In genomic region chr3:95106338-95107117, GRCm38 (mm10) we compare ENCODE assay signal across 8 mouse cellular contexts. TPM values are rescaled to one million over a fixed set of nuclear protein-coding genes. Genes with fewer than 3 reads are reported as not detected.
DNase-seq lines count a peak whose midpoint lies in the region; ATAC-seq lines count a peak whose summit lies in the region.

Pip5k1a (minus strand) TSS chr3:95106930.

- no peaks in the 10 kb centered on the region for H3K4me1 ChIP-seq in brown adipose tissue, adult 24 weeks (ENCODE audit: control insufficient read depth, insufficient read depth, insufficient read length, low read length)
- peaks cover 36% of the 10 kb centered on the region for H3K4me1 ChIP-seq in heart, embryonic 13.5 days
- H3K4me1 ChIP-seq in liver, embryonic 12.5 days: peaks cover 64% of the 10 kb centered on the region
- H3K4me1 ChIP-seq in stomach, embryonic 15.5 days: peaks cover 4% of the 10 kb centered on the region

- peak within 1 kb of the TSS; percentile 45 for H3K27ac ChIP-seq in brown adipose tissue, adult 24 weeks (replicated peaks; ENCODE audit: low read depth, low read length)
- H3K27ac ChIP-seq in heart, embryonic 13.5 days (replicated peaks): peak within 1 kb of the TSS; percentile 89
- peak within 1 kb of the TSS; percentile 90 for H3K27ac ChIP-seq in liver, embryonic 12.5 days
- peak within 1 kb of the TSS; percentile 84 for H3K27ac ChIP-seq in stomach, embryonic 15.5 days

- WGBS in heart, embryonic 13.5 days: under 1% methylated on average over 51 of the region's 51 CpGs
- WGBS in liver, embryonic 12.5 days (ENCODE audit: insufficient replicate concordance): under 1% methylated on average over 51 of the region's 51 CpGs
- under 1% methylated on average over 49 of the region's 51 CpGs for WGBS in stomach, embryonic 15.5 days

- peak within 1 kb of the TSS; percentile 95 for H3K4me2 ChIP-seq in heart, embryonic 13.5 days
- H3K4me2 ChIP-seq in liver, embryonic 12.5 days: peak within 1 kb of the TSS; percentile 75
- peak within 1 kb of the TSS; percentile 70 for H3K4me2 ChIP-seq in stomach, embryonic 15.5 days

- no peaks in the 10 kb centered on the region for H3K9me3 ChIP-seq in heart, embryonic 13.5 days
- no peaks in the 10 kb centered on the region for H3K9me3 ChIP-seq in liver, embryonic 12.5 days (replicated peaks)
- no peaks in the 10 kb centered on the region for H3K9me3 ChIP-seq in stomach, embryonic 15.5 days

- H3K36me3 ChIP-seq in heart, embryonic 13.5 days: peaks cover 17% of the 10 kb centered on the region
- H3K36me3 ChIP-seq in liver, embryonic 12.5 days: peaks cover 17% of the 10 kb centered on the region
- H3K36me3 ChIP-seq in stomach, embryonic 15.5 days: no peaks in the 10 kb centered on the region

- H3K4me3 ChIP-seq in brown adipose tissue, adult 24 weeks (ENCODE audit: insufficient read depth, low read depth, low read length): peak within 1 kb of the TSS; percentile 78
- peak within 1 kb of the TSS; percentile 97 for H3K4me3 ChIP-seq in heart, embryonic 13.5 days
- peak within 1 kb of the TSS; percentile 91 for H3K4me3 ChIP-seq in liver, embryonic 12.5 days
- peak within 1 kb of the TSS; percentile 89 for H3K4me3 ChIP-seq in stomach, embryonic 15.5 days (replicated peaks)

- no peaks in the 10 kb centered on the region for H3K27me3 ChIP-seq in heart, embryonic 13.5 days (replicated peaks)
- no peaks in the 10 kb centered on the region for H3K27me3 ChIP-seq in liver, embryonic 12.5 days (replicated peaks)
- no peaks in the 10 kb centered on the region for H3K27me3 ChIP-seq in stomach, embryonic 15.5 days (replicated peaks)

- peak; percentile 83 for ATAC-seq in heart, embryonic 13.5 days (ENCODE audit: extremely low read depth, insufficient number of reproducible peaks, low FRiP score, low TSS enrichment)
- peak; percentile 83 for ATAC-seq in liver, embryonic 12.5 days
- ATAC-seq in stomach, embryonic 15.5 days (ENCODE audit: insufficient read depth, low FRiP score, low read depth): peak; percentile 87

- DNase-seq in CD4-positive, CD25-positive, alpha-beta regulatory T cell, adult 2 months (ENCODE audit: low read depth, low spot score): peak; percentile 99
- DNase-seq in fat pad, adult 2 months (ENCODE audit: extremely low read depth, low read depth, low spot score): peak; percentile 97
- peak; percentile 98 for DNase-seq in kidney, postnatal 10 days
- peak; percentile 95 to 96 for DNase-seq in natural killer cell, adult 2 months (ENCODE audit: low spot score in 2 of 2)

- peak within 1 kb of the TSS; percentile 98 for H3K9ac ChIP-seq in heart, embryonic 13.5 days
- peak within 1 kb of the TSS; percentile 89 for H3K9ac ChIP-seq in liver, embryonic 12.5 days
- H3K9ac ChIP-seq in stomach, embryonic 15.5 days: peak within 1 kb of the TSS; percentile 92

RNA-seq across cellular contexts. Expression of gene Pip5k1a, which starts in this region (rescaled TPM):
- polyA plus RNA-seq in brown adipose tissue, adult 24 weeks (2012; ENCODE audit: insufficient read depth, insufficient read length, missing spikeins): 12.7 and 14.5 TPM in 2 replicates
- polyA plus RNA-seq in heart, embryonic 13.5 days (2015; fragmentation: Nextera tagmentation; extraction: Ambion mirVana): 16.4 and 17.5 TPM in 2 replicates
- polyA plus RNA-seq in liver, embryonic 12.5 days (2016; fragmentation: Nextera tagmentation; extraction: Ambion mirVana): 11.3 and 11.5 TPM in 2 replicates
- polyA plus RNA-seq in stomach, embryonic 15.5 days (2015; fragmentation: Nextera tagmentation; extraction: Ambion mirVana): 17.0 and 17.5 TPM in 2 replicates

Comparison
In these comparisons a context has a peak if more than half of its experiments do, and no peak if none do; other contexts are left out.
1. Peak in every context shown above with its lines: DNase-seq, ATAC-seq, H3K4me3 ChIP-seq and H3K27ac ChIP-seq.